Mouse (Mus musculus) frontal cortex, postnatal 25 days (tissue): ENCODE results near the gene Ube2v1.
A peak's percentile ranks its signal among the peaks of the same experiment; 100 is the strongest.
"Not testable (repeated sequence)": the region's sequence is repeated elsewhere in the genome, so short reads cannot be mapped to it uniquely, and the experiment has no call there.

Source experiments
- DNase-seq, 2 experiments: peaks; one replicate each; pipeline ENCODE4 v3.0.0; 2022; ENCODE audit warnings: low spot score in 2 of 2

Ube2v1 gene

GRCm38 (mm10) chr2:167654911-167655600 lies 23.2 kb upstream of the Ube2v1 start:
- no peak for DNase-seq

DNA sequence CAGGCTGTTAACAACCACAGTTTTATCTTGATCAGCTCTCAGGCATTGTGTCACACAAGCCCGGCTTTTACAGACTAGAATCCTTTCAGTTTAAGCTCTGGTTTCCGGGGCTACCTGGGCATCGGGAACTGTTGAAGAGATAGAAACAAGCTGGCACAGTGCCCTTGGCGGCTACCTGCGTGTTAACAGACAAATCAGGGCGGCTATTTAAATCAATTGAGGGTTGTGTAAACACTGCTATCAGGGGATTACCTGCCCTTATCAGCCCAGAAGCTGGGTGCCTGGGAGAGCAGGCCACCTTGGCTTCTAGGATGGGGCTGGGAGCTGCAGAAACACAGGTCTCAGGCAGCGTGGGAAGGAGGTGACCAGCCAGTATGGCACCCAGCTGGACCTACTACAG lies 20.8 kb upstream of the Ube2v1 start:
- DNase-seq = no peak

DNA sequence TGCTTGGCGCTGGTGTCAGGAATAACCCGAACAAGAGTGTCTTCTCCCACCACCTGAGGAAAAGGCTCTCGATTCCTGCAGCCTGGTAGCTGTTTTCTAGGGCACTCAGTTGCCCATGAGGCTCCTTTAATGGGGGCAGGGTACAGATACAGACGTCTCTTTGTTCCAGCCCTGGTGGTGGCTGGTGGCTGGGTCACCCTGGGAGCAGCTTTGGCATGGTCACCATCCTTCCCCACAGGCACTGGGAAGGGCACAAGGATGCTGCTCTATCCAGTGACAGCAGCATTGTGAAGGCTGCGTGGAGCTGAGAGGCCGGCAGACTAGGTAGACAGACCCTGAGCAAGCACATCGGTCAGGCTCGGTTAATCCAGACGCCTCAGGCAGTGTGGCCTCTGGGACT lies 19.7 kb upstream of the Ube2v1 start:
- no peak for DNase-seq

- DNase-seq = no peak
Measured at GRCm38 (mm10) chr2:167649290-167650032, 17.6 kb upstream of the Ube2v1 start.

- DNase-seq = no peak
Measured at GRCm38 (mm10) chr2:167646411-167646810, 14.5 kb upstream of the Ube2v1 start.

- DNase-seq = not testable (repeated sequence)
Measured at GRCm38 (mm10) chr2:167643356-167644052, 11.6 kb upstream of the Ube2v1 start.

- DNase-seq = no peak
Measured at GRCm38 (mm10) chr2:167642164-167642563, 10.3 kb upstream of the Ube2v1 start.

- DNase-seq = no peak
Measured at GRCm38 (mm10) chr2:167641337-167641736, 9.4 kb upstream of the Ube2v1 start.

- no peak for DNase-seq
Measured at GRCm38 (mm10) chr2:167640279-167640678, 8.4 kb upstream of the Ube2v1 start.

DNA sequence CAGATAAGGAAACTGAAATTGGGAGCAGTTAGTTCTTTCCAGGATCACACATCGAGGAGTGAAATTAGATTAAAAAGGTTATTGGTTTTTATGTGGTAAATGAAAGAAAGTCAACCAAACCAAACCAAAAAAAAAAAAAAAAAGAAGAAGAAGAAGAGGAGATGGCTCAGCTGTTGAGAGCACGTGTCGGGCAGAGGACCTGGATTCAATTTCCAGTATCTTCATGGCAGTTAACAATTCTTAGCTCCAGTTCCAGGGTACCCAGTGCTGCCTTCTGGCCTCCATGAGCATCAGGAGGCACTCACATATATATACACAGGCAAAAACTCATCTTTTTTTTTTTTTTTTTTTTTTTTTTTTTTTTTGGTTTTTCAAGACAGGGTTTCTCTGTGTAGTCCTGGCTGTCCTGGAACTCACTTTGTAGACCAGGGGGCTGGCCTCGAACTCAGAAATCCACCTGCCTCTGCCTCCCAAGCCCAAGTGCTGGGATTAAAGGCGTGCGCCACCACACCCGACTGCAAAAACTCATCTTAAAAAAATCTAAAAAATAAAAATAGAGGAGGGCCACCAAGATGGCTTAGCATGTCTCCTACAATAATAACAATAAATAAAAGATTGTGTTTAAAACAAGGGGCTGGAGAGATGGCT lies 3.1 kb upstream of the Ube2v1 start:
- no peak for DNase-seq

- DNase-seq = peak; percentile 87 to 90
Measured at GRCm38 (mm10) chr2:167634338-167634770, 2.5 kb upstream of the Ube2v1 start.

DNA sequence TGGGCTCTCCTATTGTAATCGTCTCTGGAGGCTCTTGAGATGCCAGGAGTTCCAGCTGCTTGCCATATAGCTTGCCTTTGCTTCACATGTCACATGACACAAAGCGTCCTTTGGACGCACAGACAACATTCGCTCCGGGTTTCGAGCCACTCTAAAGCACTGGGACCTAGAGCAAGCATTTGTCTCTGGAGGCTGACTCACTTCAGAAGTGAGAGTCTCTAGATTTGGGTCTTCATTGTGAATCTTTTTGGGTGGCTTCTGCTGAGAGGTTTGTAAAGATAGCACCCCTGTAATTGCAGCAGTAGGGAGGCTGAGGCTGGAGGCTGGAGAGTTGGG lies 1.6 kb upstream of the Ube2v1 start:
- no peak for DNase-seq

- no peak for DNase-seq
Measured at GRCm38 (mm10) chr2:167632731-167633536, 1.0 kb upstream of the Ube2v1 start.

DNA sequence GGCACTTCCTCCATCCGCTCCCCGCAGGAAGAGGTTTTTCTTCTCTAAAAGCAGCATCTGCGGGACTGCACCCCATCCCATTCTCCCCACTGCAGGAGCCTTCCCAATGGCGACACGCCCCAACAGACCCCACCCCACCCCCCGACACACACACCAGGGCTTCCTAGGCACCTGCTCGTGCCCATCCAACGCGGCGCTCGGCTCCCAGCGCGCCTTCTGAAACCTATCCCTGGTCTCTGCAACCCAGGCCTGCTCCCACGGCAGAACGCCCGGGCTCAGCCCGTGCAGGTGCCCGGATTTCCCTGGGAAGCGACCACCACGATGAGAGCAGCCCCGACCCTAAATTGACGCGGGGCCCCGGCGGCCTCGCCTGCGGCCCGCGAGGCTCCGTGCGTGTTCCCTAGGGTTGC lies 709 bp downstream of the Ube2v1 start:
- DNase-seq = no peak

GRCm38 (mm10) chr2:167630421-167630820 lies 1.5 kb downstream of the Ube2v1 start:
- DNase-seq = no peak

GRCm38 (mm10) chr2:167629665-167630209 lies 2.2 kb downstream of the Ube2v1 start:
- no peak for DNase-seq

- DNase-seq = no peak
Measured at GRCm38 (mm10) chr2:167628872-167629271, 3.0 kb downstream of the Ube2v1 start.

DNA sequence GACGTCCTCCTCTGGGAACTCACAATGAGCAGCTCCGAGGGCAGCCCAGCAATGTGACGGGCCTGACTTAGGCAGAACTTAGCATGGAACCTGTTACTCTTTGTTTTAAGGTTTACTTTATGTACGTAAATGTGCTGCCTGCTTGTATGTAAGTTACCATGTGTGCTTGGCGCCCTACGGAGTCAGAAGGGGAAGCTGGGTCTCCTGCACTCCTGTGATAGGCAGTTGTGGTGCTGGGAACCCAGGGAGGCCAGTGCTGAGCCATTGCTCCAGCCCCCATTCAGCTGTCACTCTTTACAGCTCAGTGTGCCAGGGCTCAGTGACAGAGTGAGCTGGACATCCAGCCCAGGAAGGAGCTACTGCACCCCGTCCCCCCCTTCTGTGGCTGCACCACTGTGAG lies 4.9 kb downstream of the Ube2v1 start:
- no peak for DNase-seq

DNA sequence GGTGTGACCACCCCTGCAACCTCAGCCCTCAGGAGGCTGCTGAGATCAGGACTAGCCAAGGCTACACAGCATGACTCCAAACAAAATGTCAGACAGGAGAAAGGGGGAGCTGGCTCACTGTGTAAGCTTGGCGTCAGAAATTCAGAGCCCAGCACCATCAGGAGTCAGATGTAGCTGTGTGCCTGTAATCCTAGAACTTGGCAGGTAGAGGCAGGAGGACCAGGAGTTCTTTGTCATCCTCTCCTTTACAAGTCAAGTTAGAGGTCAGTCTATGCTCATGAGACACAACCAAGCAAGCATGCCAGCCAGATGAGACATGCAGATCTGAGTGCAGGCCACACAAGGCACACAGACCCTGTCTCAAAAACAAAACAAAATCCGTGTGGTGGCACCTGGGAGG lies 6.2 kb downstream of the Ube2v1 start:
- DNase-seq = no peak

GRCm38 (mm10) chr2:167624368-167625075 lies 7.4 kb downstream of the Ube2v1 start:
- no peak for DNase-seq

DNA sequence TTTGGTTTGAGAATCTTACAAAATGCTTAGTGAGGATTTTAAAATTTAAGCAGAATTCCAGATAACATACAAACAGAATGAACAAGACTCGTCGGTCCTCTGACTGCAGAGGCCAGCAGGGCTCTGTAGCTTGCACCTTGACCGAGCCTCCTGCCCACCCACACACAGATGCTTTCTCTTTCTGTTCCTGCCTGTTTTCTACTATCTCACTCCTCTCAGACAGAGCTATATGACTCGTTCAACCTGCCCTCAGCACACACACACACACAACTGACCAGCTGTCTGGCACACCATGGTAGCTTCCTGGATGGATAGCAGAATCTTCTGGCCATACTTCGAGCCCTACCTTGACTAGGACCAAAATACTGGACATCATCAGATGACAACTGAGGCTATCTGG lies 8.9 kb downstream of the Ube2v1 start:
- DNase-seq = no peak
